Mouse (Mus musculus) spleen, adult 2 months (tissue): ENCODE measurements around the gene Ppox. TPM values are rescaled to one million over a fixed set of nuclear protein-coding genes. Genes with fewer than 3 reads are reported as not detected.

Experiments used
- DNase-seq, 2 experiments: peaks; one replicate each; pipeline versions ENCODE4 v3.0.0 to v3.0.0-alpha.2; 2012 to 2021; ENCODE audit warnings: low spot score in 2 of 2, low read depth in 1 of 2
- H3K27ac ChIP-seq: fragments of 200-500 bp; 2 replicates; pipeline ENCODE4 v1.5.1; 2012; ENCODE audit warnings: low read length, inconsistent platforms; ENCODE audit not compliant: insufficient read depth
- H3K27me3 ChIP-seq: fragments of 200-500 bp; 2 replicates; pipeline ENCODE4 v1.6.1; 2012; ENCODE audit warnings: mild to moderate bottlenecking, moderate library complexity, low read length, inconsistent platforms; ENCODE audit not compliant: control insufficient read depth, insufficient read depth
- H3K36me3 ChIP-seq: fragments of 200-500 bp; 2 replicates; pipeline ENCODE4 v1.6.1; 2012; ENCODE audit warnings: mild to moderate bottlenecking, low read length, inconsistent platforms; ENCODE audit not compliant: control insufficient read depth, insufficient read depth
- H3K4me1 ChIP-seq: fragments of 200-500 bp; 2 replicates; pipeline ENCODE4 v1.6.1; 2011; ENCODE audit warnings: inconsistent platforms; ENCODE audit not compliant: control insufficient read depth, insufficient read depth, insufficient read length
- H3K4me3 ChIP-seq: fragments of 200-500 bp; 2 replicates; pipeline ENCODE4 v1.5.1; 2011; ENCODE audit warnings: mild to moderate bottlenecking, inconsistent platforms; ENCODE audit not compliant: insufficient read depth, insufficient read length; ENCODE audit errors: extremely low read depth
- CTCF ChIP-seq: fragments of 200-500 bp; IDR thresholded peaks from 2 replicates; pipeline ENCODE4 v1.5.1; 2011; ENCODE audit warnings: mild to moderate bottlenecking, inconsistent platforms; ENCODE audit not compliant: insufficient read depth, insufficient read length, insufficient replicate concordance; ENCODE audit errors: extremely low read depth
- POLR2A ChIP-seq: fragments of 200-500 bp; IDR thresholded peaks from 2 replicates; pipeline ENCODE4 v1.6.1; 2011; ENCODE audit warnings: low read depth, low read length, inconsistent platforms
- WGBS: fragments of 180-500 bp; shearing (Covaris S2); methylation state at CpG from one replicate; pipeline ENCODE4 v1.1.7; 2018; 5-methylcytosine and 5-hydroxymethylcytosine counted together
- polyA plus RNA-seq: library from polyadenylated mRNA; depleted of rRNA; stranded (reverse); fragments of >200 nt; gene quantifications from 2 replicates; pipeline ENCODE4 v1.2.3, GENCODE M21; 2012; rRNA removed

Gene Ppox
- polyA plus RNA-seq, 1 experiment = 64.6 TPM

DNA sequence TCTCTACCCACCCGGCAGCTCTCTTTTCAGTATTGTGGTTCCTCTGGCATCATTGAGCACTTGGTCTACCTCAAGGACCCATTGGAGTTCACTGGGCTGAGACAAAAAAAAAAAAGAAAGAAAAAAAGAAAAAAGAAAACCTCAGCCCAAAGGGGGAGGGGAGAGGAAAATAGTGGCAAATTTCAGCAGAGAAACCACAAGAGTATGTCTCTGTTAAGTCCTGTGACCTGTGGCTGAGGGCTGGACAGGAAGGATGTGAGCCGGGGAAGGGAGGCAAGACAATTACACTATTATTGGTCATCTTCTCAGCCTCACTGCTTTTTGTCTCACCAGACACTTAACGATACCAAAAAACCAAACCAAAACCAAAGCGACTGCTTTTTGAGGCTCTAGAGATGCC, 49.1 kb downstream of the Ppox start:
- 13% methylated on average over 4 of the region's 4 CpGs for WGBS
- no peak for DNase-seq
- Histone ChIP-seq H3K27ac (0 out of 2 replicates have a peak overlapping the region, but pooled peaks have one; percentile 2), H3K27me3 (no peaks in the 10 kb centered on the region), H3K4me1 (peaks cover 5% of the 10 kb centered on the region; the same call in 1 of the 2 replicates), H3K36me3 (peaks cover 17% of the 10 kb centered on the region), H3K4me3 (peak overlapping the region; percentile 10; the same call in 1 of the 2 replicates)
- TF ChIP-seq CTCF (no peak), POLR2A (no peak)

- DNase-seq = no peak
- WGBS = 85% methylated on average over 3 of the region's 3 CpGs
- no peak overlapping the region for H3K4me3 ChIP-seq
- H3K36me3 ChIP-seq = peaks cover 6% of the 10 kb centered on the region; the same call in 1 of the 2 replicates
- TF ChIP-seq CTCF = no peak
- TF ChIP-seq POLR2A = no peak
- H3K27me3 ChIP-seq = no peaks in the 10 kb centered on the region
- peaks cover 5% of the 10 kb centered on the region; the same call in 1 of the 2 replicates for H3K4me1 ChIP-seq
- H3K27ac ChIP-seq = no peak overlapping the region
These were observed 50.8 kb downstream of the Ppox start for GRCm38 (mm10) chr1:171230215-171230614.

- peaks cover 5% of the 10 kb centered on the region; the same call in 1 of the 2 replicates for H3K4me1 ChIP-seq
- H3K36me3 ChIP-seq = peaks cover 1% of the 10 kb centered on the region; the same call in 1 of the 2 replicates
- no peak overlapping the region for H3K27ac ChIP-seq
- DNase-seq = no peak
- H3K4me3 ChIP-seq = no peak overlapping the region
- no peaks in the 10 kb centered on the region for H3K27me3 ChIP-seq
- TF ChIP-seq POLR2A (no peak), CTCF (no peak)
- WGBS = 88% methylated on average over 6 of the region's 6 CpGs
These were observed 51.2 kb downstream of the Ppox start for GRCm38 (mm10) chr1:171229750-171230149.

GRCm38 (mm10) chr1:171227879-171228278, 53.1 kb downstream of the Ppox start:
- TF ChIP-seq POLR2A (no peak), CTCF (no peak)
- Histone ChIP-seq H3K4me1 (peaks cover 9% of the 10 kb centered on the region; the same call in 1 of the 2 replicates), H3K36me3 (no peaks in the 10 kb centered on the region), H3K4me3 (no peak overlapping the region), H3K27ac (no peak overlapping the region), H3K27me3 (no peaks in the 10 kb centered on the region)
- DNase-seq = no peak
- WGBS = 68% methylated on average over 1 of the region's 1 CpGs

GRCm38 (mm10) chr1:171226780-171227179, 54.2 kb downstream of the Ppox start:
- DNase-seq = no peak
- no peak overlapping the region for H3K4me3 ChIP-seq
- TF ChIP-seq POLR2A = no peak
- TF ChIP-seq CTCF = no peak

More at GRCm38 (mm10) chr1:171226780-171227179, 54.2 kb downstream of the Ppox start:
- Histone ChIP-seq H3K36me3 (no peaks in the 10 kb centered on the region), H3K4me1 (peaks cover 6% of the 10 kb centered on the region; the same call in 1 of the 2 replicates), H3K27ac (no peak overlapping the region), H3K27me3 (no peaks in the 10 kb centered on the region)
- 59% methylated on average over 4 of the region's 4 CpGs for WGBS

Other genes with a start within 250 kb of the Ppox start
- gene Fcgr3, start 216.3 kb downstream of the Ppox start, polyA plus RNA-seq = 20.6 and 24.5 TPM in 2 replicates
- gene Cfap126, start 167.3 kb downstream of the Ppox start, polyA plus RNA-seq = 2.4 and 3.4 TPM in 2 replicates
- 65.7 and 67.8 TPM in 2 replicates for gene Sdhc, start 130.6 kb downstream of the Ppox start, polyA plus RNA-seq
- 0.47 and 1.1 TPM in 2 replicates for gene Mpz, start 130.5 kb downstream of the Ppox start, polyA plus RNA-seq
- 3.8 and 4.4 TPM in 2 replicates for gene Pcp4l1, start 84.9 kb downstream of the Ppox start, polyA plus RNA-seq
- not detected in 2 replicates for gene Nr1i3, start 67.2 kb downstream of the Ppox start, polyA plus RNA-seq
- gene Tomm40l, start 58.7 kb downstream of the Ppox start, polyA plus RNA-seq = 17.5 and 20.3 TPM in 2 replicates
- gene Apoa2, start 56.1 kb downstream of the Ppox start, polyA plus RNA-seq = 1.2 and 1.8 TPM in 2 replicates
- 237 and 307 TPM in 2 replicates for gene Fcer1g, start 46.8 kb downstream of the Ppox start, polyA plus RNA-seq
- gene Adamts4, start 30.8 kb downstream of the Ppox start, polyA plus RNA-seq = 0.63 and 0.64 TPM in 2 replicates
- gene Ndufs2, start 29.8 kb downstream of the Ppox start, polyA plus RNA-seq = 52.4 and 59.6 TPM in 2 replicates
- 59.5 and 67.8 TPM in 2 replicates for gene B4galt3, start 10.9 kb downstream of the Ppox start, polyA plus RNA-seq
- gene Usp21, start 6.8 kb upstream of the Ppox start, polyA plus RNA-seq = 40.9 and 46.4 TPM in 2 replicates
- gene Ufc1, start 13.8 kb upstream of the Ppox start, polyA plus RNA-seq = 9.8 and 11.1 TPM in 2 replicates
- gene Dedd, start 48.0 kb upstream of the Ppox start, polyA plus RNA-seq = 25.7 and 29.3 TPM in 2 replicates
- 22.6 and 25.9 TPM in 2 replicates for gene Nit1, start 64.5 kb upstream of the Ppox start, polyA plus RNA-seq
- gene Pfdn2, start 64.5 kb upstream of the Ppox start, polyA plus RNA-seq = 8.5 TPM in 2 replicates
- gene Klhdc9, start 79.6 kb upstream of the Ppox start, polyA plus RNA-seq = 0.20 and 0.62 TPM in 2 replicates
- 1.4 and 2.0 TPM in 2 replicates for gene Nectin4, start 88.9 kb upstream of the Ppox start, polyA plus RNA-seq
- 79.5 and 88.3 TPM in 2 replicates for gene Arhgap30, start 107.8 kb upstream of the Ppox start, polyA plus RNA-seq
- gene Usf1, start 130.1 kb upstream of the Ppox start, polyA plus RNA-seq = 130 and 132 TPM in 2 replicates
- gene Tstd1, start 137.7 kb upstream of the Ppox start, polyA plus RNA-seq = 3.1 and 4.1 TPM in 2 replicates
- gene F11r, start 156.3 kb upstream of the Ppox start, polyA plus RNA-seq = 8.8 and 9.6 TPM in 2 replicates
- gene Alyref2, start 222.3 kb upstream of the Ppox start, polyA plus RNA-seq = 5.1 and 6.7 TPM in 2 replicates